Mouse (Mus musculus) CD4-positive, CD25-positive, alpha-beta regulatory T cell, adult 4 months (primary cell): ENCODE results near the gene Oxt. TPM values are rescaled to one million over a fixed set of nuclear protein-coding genes. Genes with fewer than 3 reads are reported as not detected.
A peak's percentile ranks its signal among the peaks of the same experiment; 100 is the strongest.

ENCODE experiments used
- ATAC-seq: one replicate; pipeline ENCODE4 v1.8.0; 2017
- polyA plus RNA-seq, 2 experiments: library from polyadenylated mRNA; unstranded; fragments of 100-300 nt; shearing (Covaris generic); gene quantifications; one replicate each; pipeline ENCODE4 v1.2.1; 2017

The Oxt gene
- polyA plus RNA-seq, 2 experiments from 2014 or later, result not detected

DNA sequence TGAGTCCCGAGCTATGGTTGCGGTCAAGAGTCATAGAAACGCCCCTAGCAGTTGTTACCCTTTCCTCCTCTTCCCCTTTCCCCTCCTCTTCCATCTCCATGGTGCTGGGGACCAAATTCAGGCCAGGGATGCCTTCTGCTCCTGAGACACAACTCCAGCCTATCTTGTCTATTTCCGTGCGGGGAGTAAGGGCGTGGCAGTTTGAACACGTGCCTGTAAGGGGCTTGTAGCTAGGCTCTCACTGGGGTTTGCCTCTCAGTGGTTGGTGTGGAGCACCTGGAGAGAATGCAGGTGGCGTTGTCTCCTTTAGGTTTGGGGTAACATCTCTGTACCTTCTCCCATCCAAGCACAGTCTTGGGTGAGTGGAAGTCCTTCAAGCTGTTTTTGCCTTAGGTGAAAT is 3.8 kb downstream of the Oxt start:
- no peak for ATAC-seq

GRCm38 (mm10) chr2:130581201-130581600 is 5.2 kb downstream of the Oxt start:
- no peak for ATAC-seq

GRCm38 (mm10) chr2:130582552-130582951 is 6.6 kb downstream of the Oxt start, which contains the start of gene Avp:
TSS of gene Avp (minus strand) at chr2:130582554.
- ATAC-seq, result no peak

GRCm38 (mm10) chr2:130583902-130584560 is 8.1 kb downstream of the Oxt start:
- no peak for ATAC-seq

GRCm38 (mm10) chr2:130586016-130586415 is 10.0 kb downstream of the Oxt start:
- ATAC-seq, result no peak

DNA sequence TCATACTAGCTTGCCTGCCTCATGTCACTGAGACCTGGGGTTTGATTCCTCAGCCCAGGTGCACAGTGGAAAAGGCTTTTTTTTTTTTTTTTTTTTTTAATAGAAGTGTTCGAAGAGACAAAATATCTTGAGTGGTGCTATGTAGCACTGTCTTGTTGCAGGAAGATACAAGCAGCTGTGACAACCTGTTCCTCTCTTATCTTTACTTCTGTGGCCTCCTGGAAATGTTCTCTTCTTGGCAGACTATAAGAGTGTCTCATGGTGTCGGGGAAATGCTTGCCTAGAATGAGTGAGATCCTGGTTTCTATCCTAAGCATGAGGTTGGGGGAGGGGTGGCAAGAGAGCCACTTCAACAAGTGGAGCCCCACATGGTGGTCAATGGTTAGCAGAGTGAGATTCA is 12.4 kb downstream of the Oxt start:
- ATAC-seq, result no peak

DNA sequence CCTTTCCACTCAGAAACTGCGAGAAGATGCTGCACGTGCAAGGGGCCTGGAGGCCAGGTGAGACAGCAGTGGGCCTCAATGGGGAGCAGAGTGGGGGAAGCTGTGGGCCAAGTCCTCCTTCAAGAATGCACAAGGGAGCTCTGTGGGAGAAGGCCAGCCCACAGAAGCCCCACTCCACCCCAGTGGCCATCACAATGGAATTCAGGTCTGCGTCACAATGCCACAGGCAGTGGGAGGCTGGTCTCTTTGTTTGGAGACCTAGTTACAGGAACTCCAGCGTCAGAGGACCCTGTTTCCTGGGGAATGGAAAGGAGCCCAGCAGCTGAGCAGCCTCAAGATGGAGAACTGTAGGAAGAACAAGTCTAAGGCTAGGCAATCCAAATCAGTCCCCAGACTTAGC is 13.2 kb downstream of the Oxt start:
- no peak for ATAC-seq

DNA sequence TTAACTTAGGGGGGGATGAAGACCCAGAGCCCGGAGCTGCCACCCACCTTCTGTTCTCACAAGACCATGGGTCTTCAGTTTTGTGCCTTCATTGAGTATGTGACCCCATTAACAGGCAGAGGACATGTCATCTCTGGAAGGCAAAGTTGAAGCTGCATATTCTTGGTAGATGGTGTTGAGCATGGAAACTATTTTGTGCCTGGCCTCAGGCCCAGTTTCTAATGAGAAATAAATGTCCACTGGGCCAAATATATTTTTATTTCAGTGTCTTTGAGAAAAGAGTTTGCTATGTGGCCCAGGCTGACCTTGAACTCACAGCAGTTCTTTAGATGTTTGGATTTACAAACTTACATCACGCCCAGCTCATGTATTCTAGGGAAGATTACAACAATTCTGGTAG is 13.8 kb downstream of the Oxt start:
- ATAC-seq, result no peak

GRCm38 (mm10) chr2:130591016-130591415 is 15.0 kb downstream of the Oxt start:
- no peak for ATAC-seq

DNA sequence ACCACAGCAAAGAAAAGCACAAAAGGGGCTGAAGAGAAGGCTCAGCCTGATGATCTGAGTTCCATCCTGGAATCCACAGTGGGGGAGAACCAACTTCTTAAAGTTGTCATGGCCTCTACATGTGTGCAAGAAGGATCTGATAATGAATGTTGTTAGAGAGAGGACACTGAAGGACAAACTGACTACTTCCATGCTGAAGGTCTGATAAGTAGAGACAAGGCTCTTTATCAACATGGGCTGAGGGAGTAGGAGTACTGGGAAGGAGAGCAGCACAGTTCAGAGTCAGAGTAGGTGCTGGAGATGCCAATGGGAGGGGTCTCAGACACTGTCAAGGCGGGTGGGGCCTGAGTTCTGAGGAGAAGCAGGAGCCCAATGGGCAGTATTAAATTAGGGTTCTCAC is 19.6 kb downstream of the Oxt start:
- no peak for ATAC-seq

GRCm38 (mm10) chr2:130597601-130598010 is 21.6 kb downstream of the Oxt start:
- peak; percentile 49 for ATAC-seq

GRCm38 (mm10) chr2:130598399-130598798 is 22.4 kb downstream of the Oxt start:
- ATAC-seq, result no peak

GRCm38 (mm10) chr2:130602195-130602594 is 26.2 kb downstream of the Oxt start:
- no peak for ATAC-seq

DNA sequence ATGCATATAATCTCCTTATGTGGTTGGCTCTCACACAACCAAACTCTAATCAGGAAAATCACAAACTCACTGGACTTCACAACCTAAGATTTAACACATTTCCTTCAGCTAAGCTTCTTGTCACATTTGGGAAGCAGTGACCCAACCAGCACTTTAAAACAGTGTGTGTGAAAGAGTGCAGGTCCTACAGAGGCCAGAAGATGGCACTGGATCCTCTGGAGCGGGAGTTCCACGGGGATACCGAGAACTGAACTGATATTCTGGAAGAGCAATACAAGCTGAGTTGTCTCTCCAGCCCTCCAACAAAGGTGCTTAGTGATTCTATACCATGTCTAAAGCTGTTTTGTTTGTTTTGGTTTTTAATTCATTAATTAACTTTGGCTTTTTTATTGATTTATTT is 37.1 kb downstream of the Oxt start:
- no peak for ATAC-seq

DNA sequence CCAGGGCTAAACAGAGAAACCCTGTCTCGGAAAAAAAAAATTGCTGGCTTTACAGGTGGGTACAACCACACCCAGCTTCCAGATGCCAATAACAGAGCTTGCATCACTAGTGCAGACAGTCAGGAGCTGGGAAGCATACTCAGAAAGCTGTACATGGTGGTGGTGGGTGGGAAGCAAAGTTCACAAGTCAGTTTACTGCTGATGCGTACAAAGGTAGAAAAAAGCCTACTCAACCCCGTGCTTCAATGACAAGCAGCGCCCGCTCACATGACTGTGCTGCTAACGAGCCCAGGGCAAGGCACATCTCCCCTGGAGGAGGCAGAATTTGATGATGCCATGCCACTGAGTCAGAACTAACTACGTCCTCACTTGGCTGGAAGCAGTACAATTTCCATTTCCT is 43.0 kb downstream of the Oxt start:
- ATAC-seq, result no peak

Other genes with a start within 250 kb of the Oxt start
- under 1 TPM in 1 of 2 experiments, not detected in 1; 0.48 TPM for gene Cpxm1, start 178.6 kb upstream of the Oxt start, polyA plus RNA-seq
- not detected for gene Gm28372, start 170.9 kb upstream of the Oxt start, polyA plus RNA-seq
- not detected for gene 1700020A23Rik, start 170.9 kb upstream of the Oxt start, polyA plus RNA-seq
- gene Tmem239, start 169.7 kb upstream of the Oxt start, polyA plus RNA-seq, result not detected
- 100 to 1,000 TPM; 243 to 271 TPM for gene Vps16, start 151.8 kb upstream of the Oxt start, polyA plus RNA-seq
- 10 to 100 TPM; 10.1 to 17.8 TPM for gene Pced1a, start 151.5 kb upstream of the Oxt start, polyA plus RNA-seq
- 10 to 100 TPM; 62.5 to 63.1 TPM for gene Ptpra, start 125.9 kb upstream of the Oxt start, polyA plus RNA-seq
- gene Mrps26, start 12.4 kb upstream of the Oxt start, polyA plus RNA-seq, result 10 to 100 TPM; 22.9 to 28.7 TPM
- not detected for gene Avp, start 6.4 kb downstream of the Oxt start, polyA plus RNA-seq
- gene Fastkd5, start 53.9 kb downstream of the Oxt start, polyA plus RNA-seq, result 10 to 100 TPM; 12.0 to 12.5 TPM
- gene Ubox5, start 53.9 kb downstream of the Oxt start, polyA plus RNA-seq, result 10 to 100 TPM in 1 of 2 experiments, 1 to 10 TPM in 1; 8.4 to 14.8 TPM
- gene Lzts3, start 66.6 kb downstream of the Oxt start, polyA plus RNA-seq, result under 1 TPM; 0.15 to 0.35 TPM
- gene Ddrgk1, start 88.5 kb downstream of the Oxt start, polyA plus RNA-seq, result 100 to 1,000 TPM; 121 to 145 TPM
- 10 to 100 TPM; 43.6 to 49.7 TPM for gene Itpa, start 91.4 kb downstream of the Oxt start, polyA plus RNA-seq
- under 1 TPM in 1 of 2 experiments, not detected in 1; 0.41 TPM for gene Slc4a11, start 121.3 kb downstream of the Oxt start, polyA plus RNA-seq